Mouse (Mus musculus): Measurements from ENCODE around the gene Trp63.

DNA sequence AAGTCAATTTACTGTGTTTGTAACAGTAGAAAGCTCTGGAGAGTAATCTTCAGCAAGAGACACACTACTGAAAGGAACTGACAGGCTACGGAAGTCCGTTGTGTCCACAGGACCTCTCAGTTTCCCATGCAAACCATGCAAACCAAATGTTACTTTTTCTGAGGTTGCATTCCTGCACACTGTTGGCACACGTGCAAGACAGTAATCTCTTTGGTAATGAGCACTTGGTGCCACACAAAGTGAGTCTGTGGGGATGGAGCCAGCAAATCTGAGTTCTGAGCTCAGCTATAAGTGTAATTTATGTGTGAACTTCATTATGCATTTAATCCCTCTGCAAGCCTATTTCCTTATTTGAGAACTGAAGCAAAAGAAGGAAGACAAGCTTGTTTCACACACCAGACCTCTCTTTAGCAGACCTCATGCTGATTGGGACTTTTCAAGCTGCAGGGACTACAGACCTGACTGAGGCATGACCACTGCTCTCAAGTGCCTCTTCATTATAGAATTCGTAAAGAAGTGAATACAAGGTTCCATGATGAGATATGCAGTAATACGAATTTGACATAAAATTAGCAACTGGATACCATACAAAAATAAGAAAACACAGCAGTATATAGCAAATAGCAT, 109.2 kb downstream of the Trp63 start:
- no peak for TF ChIP-seq CTCF (conservative IDR thresholded peaks at IDR 0.05; ENCODE audit: insufficient read depth, insufficient read length, low read depth, low read length)
- TF ChIP-seq POLR2A (IDR thresholded peaks at IDR 0.05; ENCODE audit: low read depth, low read length) = no peak
